Mouse (Mus musculus) adrenal gland, adult 10 weeks (tissue): ENCODE results near the gene Rbm44. TPM values are rescaled to one million over a fixed set of nuclear protein-coding genes. Genes with fewer than 3 reads are reported as not detected.

Experiments used
- polyA plus RNA-seq: library from polyadenylated mRNA; stranded (reverse); fragments of 350-450 nt; fragmentation: Illumina TruSeq; extraction: RNeasy Lipid Tissue Mini Kit (QIAGEN cat#74804); gene quantifications from one replicate; pipeline ENCODE4 v1.2.3, GENCODE M21; 2014; ENCODE audit warnings: low read depth, low replicate concordance

Gene Rbm44
- 0.12 TPM for polyA plus RNA-seq

DNA sequence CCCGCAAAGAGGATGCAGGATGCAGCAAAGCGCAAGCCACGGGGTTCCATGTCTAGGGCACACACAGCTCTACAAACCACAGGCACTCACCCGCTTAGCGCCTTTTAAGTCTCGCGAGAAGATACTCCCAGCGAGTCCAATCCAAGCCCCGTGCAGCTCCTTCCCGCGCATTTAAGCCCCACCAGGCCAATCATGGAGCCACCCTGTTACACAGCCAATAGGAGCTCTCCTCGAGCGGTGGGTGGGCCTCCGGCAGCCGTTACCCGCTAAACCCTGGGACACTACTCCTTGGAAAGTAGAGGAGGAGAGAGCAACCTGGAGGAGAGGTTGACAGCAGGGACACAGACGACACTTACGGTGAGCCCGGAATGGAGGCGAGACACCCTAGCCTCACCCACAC, at the start of gene Rbm44:
Gene Rbm44 (plus strand): TSS at position 277 of the 400 bp plus-strand sequence.

DNA sequence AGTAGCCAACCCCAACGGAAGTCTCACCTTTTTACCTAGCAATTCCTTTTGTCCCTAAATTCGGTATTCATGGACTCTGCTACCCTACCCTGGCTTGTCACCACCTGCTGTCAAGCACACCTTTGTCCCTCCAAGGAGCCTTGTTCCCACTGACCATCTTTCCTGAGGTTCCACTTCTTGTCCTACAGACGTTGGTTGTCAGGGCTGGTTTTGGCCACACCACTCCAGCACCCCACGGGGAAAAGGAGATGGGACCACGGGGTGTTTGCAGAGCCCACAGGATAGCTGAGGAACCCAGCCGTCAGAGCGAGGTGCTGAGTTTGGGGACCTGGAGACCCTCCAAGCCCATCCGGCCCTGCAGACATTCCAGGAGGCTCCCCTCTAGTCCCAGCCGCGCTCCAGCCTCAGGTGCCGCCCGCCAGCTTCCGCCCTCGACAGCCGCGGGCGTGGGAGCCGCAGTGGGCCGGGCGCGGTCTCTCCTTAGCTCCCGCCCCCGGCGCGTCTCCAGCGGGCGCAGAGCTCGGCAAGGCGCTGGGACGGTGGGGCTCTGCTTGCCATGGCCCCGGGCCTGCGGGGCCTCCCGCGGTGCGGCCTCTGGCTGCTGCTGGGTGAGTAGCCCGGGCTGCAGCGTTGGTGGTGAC, 34.8 kb downstream of the Rbm44 start, which contains the start of gene Ramp1:
Gene Ramp1 (plus strand): TSS at position 290 of the 641 bp plus-strand sequence.

Other genes starting within 250 kb of the Rbm44 start
- 0.58 TPM for gene Mlph, start 230.0 kb upstream of the Rbm44 start, polyA plus RNA-seq
- gene Prlh, start 192.0 kb upstream of the Rbm44 start, polyA plus RNA-seq = not detected
- not detected for gene Rab17, start 175.4 kb upstream of the Rbm44 start, polyA plus RNA-seq
- gene Lrrfip1, start 146.4 kb upstream of the Rbm44 start, polyA plus RNA-seq = 49.0 TPM
- 2.0 TPM for gene Ramp1, start 34.7 kb downstream of the Rbm44 start, polyA plus RNA-seq
- gene Ube2f, start 105.2 kb downstream of the Rbm44 start, polyA plus RNA-seq = 164 TPM
- 6.4 TPM for gene Scly, start 153.2 kb downstream of the Rbm44 start, polyA plus RNA-seq
- not detected for gene Espnl, start 177.0 kb downstream of the Rbm44 start, polyA plus RNA-seq
- gene Klhl30, start 205.9 kb downstream of the Rbm44 start, polyA plus RNA-seq = 0.41 TPM
- gene Erfe, start 221.3 kb downstream of the Rbm44 start, polyA plus RNA-seq = 3.0 TPM